Mouse (Mus musculus): ENCODE data around the gene Tmem132d. TPM values are rescaled to one million over a fixed set of nuclear protein-coding genes. Genes with fewer than 3 reads are reported as not detected.

Tmem132d gene
- total and polyA plus RNA-seq, 2 experiments from 2014 or later: 2.3 to 13.0 TPM

DNA sequence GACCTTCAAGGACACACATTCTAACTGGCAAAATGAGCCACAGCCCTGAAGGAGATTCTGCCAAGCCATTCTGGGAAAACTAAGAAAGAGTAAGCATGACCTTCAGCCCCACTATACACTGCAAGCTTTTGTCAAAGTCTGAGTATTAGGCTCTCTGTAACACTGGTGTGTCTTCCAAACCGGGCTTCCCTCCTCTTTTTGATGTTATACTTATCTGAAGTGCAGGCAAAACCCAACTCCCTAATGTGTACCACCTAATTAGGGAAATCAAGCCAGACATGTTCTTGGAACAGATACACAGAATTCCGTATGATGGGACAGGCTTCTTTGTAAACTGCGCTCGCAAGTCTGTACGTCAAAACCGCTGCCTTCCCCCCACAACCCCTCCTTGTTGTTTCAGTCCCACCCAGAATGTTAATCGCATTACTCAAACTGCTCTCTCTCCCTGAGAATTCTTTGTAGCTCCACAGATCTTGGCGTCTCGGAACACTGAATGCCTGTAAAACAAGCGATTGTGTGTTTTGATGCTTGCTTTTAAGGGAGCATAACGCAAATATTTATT lies 14.6 kb downstream of the Tmem132d start:
- Histone ChIP-seq H3K9ac (no peak overlapping the region), H3K4me2 (ENCODE audit: low read depth) (peak overlapping the region; percentile 20), H3K4me1 (ENCODE audit: insufficient read depth) (no peaks in the 10 kb centered on the region; the same call in 1 of the 2 replicates), H3K27me3 (ENCODE audit: insufficient read depth, low read length) (no peaks in the 10 kb centered on the region), H3K4me3 (ENCODE audit: low read depth, low read length) (no peak overlapping the region), H3K9me3 (ENCODE audit: low read length) (no peaks in the 10 kb centered on the region), H3K27ac (ENCODE audit: low read depth, low read length) (no peak overlapping the region), H3K36me3 (ENCODE audit: insufficient read depth) (no peaks in the 10 kb centered on the region)
- peak; percentile 45 for ATAC-seq
- 12% methylated on average over 11 of the region's 11 CpGs for WGBS
- TF ChIP-seq CTCF (IDR thresholded peaks at IDR 0.05; ENCODE audit: low read depth): no peak
- DNase-seq: peak; percentile 45

DNA sequence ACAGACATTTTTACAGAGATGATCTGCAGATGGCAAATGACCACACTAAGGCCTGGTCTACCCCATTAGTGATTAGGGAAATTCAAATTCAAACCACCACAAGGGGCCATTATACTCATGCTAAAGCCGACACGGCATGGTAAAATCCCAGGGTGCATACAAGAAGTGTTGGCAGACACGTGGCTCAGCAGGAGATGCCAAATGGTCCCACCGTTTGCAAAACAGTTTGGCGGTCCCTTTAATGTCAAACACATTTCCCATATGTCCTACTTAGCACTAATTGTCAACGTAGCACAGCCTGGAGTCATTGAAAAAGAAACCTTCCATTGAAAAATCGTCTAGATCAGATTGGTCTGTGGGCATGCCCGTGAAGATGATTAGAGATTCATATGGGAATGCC lies 18.8 kb downstream of the Tmem132d start:
- Histone ChIP-seq H3K4me2 (ENCODE audit: low read depth) (no peak overlapping the region), H3K27ac (ENCODE audit: low read depth, low read length) (no peak overlapping the region), H3K27me3 (ENCODE audit: insufficient read depth, low read length) (no peaks in the 10 kb centered on the region), H3K9me3 (ENCODE audit: low read length) (no peaks in the 10 kb centered on the region), H3K4me1 (ENCODE audit: insufficient read depth) (no peaks in the 10 kb centered on the region; the same call in 1 of the 2 replicates), H3K36me3 (ENCODE audit: insufficient read depth) (no peaks in the 10 kb centered on the region), H3K9ac (no peak overlapping the region), H3K4me3 (ENCODE audit: low read depth, low read length) (no peak overlapping the region)
- peak; percentile 6; the same call in 1 of the 2 replicates for TF ChIP-seq CTCF (IDR thresholded peaks at IDR 0.05; ENCODE audit: low read depth)
- WGBS: 30% methylated on average over 8 of the region's 8 CpGs
- DNase-seq: no peak
- ATAC-seq: no peak

DNA sequence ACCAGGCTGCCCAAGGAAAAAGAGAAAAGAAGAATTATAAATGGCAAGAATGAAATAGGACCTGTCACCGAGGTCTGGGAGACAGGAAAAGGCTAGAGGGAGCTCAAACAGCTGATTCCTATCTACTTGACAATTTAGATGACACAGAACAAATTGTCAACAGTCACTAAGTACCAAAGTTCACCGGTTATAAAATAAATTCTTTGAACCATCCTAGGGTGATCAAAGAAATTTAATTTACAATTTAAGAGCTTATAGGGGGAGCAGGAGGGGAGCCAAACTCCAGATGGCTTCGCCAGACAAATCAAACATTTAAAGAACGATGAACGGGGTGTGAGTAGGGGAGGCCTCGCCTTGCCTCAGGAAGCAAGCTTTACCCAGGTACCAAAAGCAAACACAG lies 20.6 kb downstream of the Tmem132d start:
- Histone ChIP-seq H3K9me3 (ENCODE audit: low read length) (no peaks in the 10 kb centered on the region), H3K4me3 (ENCODE audit: low read depth, low read length) (no peak overlapping the region), H3K27me3 (ENCODE audit: insufficient read depth, low read length) (no peaks in the 10 kb centered on the region), H3K27ac (ENCODE audit: low read depth, low read length) (no peak overlapping the region), H3K4me1 (ENCODE audit: insufficient read depth) (no peaks in the 10 kb centered on the region), H3K36me3 (ENCODE audit: insufficient read depth) (no peaks in the 10 kb centered on the region), H3K4me2 (ENCODE audit: low read depth) (no peak overlapping the region), H3K9ac (no peak overlapping the region)
- 59% methylated on average over 6 of the region's 6 CpGs for WGBS
- ATAC-seq (no peak), DNase-seq (no peak)
- no peak for TF ChIP-seq CTCF (IDR thresholded peaks at IDR 0.05; ENCODE audit: low read depth)

DNA sequence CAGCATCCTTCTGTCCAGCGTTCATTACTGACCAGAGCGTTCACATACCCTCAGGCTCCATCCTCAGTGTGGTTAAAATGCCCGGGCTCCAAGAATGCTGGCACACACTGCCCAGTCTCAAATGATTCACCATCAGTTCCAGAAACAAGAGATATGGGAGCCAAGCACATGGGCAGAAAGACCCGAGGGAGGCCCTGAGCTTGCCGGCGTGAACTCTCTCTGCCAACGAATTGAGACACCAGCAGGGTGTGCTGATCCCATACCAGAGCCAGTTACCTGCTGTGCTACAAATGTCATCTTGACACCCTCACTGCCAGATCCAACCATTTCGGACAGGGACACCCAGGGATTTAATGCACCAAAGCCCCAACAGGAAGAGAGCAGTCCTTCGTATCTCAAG lies 25.3 kb downstream of the Tmem132d start:
- H3K4me2 ChIP-seq (ENCODE audit: low read depth): no peak overlapping the region
- DNase-seq (no peak), ATAC-seq (peak; percentile 20; the same call in 1 of the 2 replicates)
- no peak overlapping the region for H3K9ac ChIP-seq
- H3K4me3 ChIP-seq (ENCODE audit: low read depth, low read length): no peak overlapping the region
- 73% methylated on average over 9 of the region's 9 CpGs for WGBS
- no peaks in the 10 kb centered on the region for H3K4me1 ChIP-seq (ENCODE audit: insufficient read depth)
- H3K9me3 ChIP-seq (ENCODE audit: low read length): 0 out of 2 replicates have a peak, but pooled peaks cover 5% of the 10 kb centered on the region
- H3K36me3 ChIP-seq (ENCODE audit: insufficient read depth): no peaks in the 10 kb centered on the region
- no peaks in the 10 kb centered on the region for H3K27me3 ChIP-seq (ENCODE audit: insufficient read depth, low read length)
- no peak for TF ChIP-seq CTCF (IDR thresholded peaks at IDR 0.05; ENCODE audit: low read depth)
- H3K27ac ChIP-seq (ENCODE audit: low read depth, low read length): no peak overlapping the region

DNA sequence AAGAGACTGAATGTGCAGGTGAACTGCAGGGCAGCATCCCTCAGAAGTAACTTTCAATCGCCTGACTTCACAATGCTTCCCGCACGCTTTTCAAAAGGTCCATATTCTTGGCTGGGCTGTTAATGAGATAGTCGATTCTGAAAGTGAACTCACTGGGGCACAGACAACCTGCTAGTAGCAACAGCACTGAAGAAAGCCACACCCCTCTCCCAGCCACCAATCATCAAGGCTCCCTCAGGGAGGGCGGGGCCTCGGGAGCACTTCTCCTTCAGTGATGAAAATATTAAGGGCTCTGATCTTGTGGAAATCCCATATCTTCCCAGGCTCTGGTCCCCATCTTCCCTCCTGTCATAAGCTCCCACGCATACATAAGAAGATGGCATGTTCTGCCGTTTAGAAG lies 27.8 kb downstream of the Tmem132d start:
- no peak for TF ChIP-seq CTCF (IDR thresholded peaks at IDR 0.05; ENCODE audit: low read depth)
- Histone ChIP-seq H3K36me3 (ENCODE audit: insufficient read depth) (no peaks in the 10 kb centered on the region), H3K27ac (ENCODE audit: low read depth, low read length) (no peak overlapping the region), H3K9ac (no peak overlapping the region), H3K4me1 (ENCODE audit: insufficient read depth) (no peaks in the 10 kb centered on the region), H3K27me3 (ENCODE audit: insufficient read depth, low read length) (no peaks in the 10 kb centered on the region), H3K4me3 (ENCODE audit: low read depth, low read length) (no peak overlapping the region), H3K9me3 (ENCODE audit: low read length) (0 out of 2 replicates have a peak, but pooled peaks cover 5% of the 10 kb centered on the region), H3K4me2 (ENCODE audit: low read depth) (no peak overlapping the region)
- no peak for ATAC-seq
- no peak for DNase-seq
- WGBS: 86% methylated on average over 8 of the region's 8 CpGs

DNA sequence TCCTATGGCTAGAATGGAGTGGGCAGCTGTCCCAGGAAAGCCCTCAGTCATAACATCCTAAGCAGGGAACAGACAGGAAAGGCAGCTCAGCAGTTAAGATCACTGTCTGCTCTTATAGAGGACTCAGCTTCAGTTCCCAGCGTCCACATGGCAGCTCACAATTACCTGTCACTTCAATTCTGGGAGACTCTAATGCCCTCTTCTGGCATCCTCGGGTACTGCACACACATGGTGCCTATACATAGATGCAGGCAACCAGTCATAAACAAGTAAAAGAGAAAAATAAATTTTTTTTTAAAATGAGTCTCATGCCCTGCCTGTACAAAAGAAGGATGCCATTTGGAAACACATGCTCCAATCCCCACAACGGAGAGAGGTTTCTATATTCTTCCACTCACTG lies 28.7 kb downstream of the Tmem132d start:
- 0 out of 2 replicates have a peak, but pooled peaks have one; percentile 4 for TF ChIP-seq CTCF (IDR thresholded peaks at IDR 0.05; ENCODE audit: low read depth)
- WGBS: 94% methylated on average over 3 of the region's 3 CpGs
- Histone ChIP-seq H3K4me1 (ENCODE audit: insufficient read depth) (no peaks in the 10 kb centered on the region), H3K4me3 (ENCODE audit: low read depth, low read length) (no peak overlapping the region), H3K9me3 (ENCODE audit: low read length) (0 out of 2 replicates have a peak, but pooled peaks cover 5% of the 10 kb centered on the region), H3K4me2 (ENCODE audit: low read depth) (no peak overlapping the region), H3K9ac (no peak overlapping the region), H3K27me3 (ENCODE audit: insufficient read depth, low read length) (no peaks in the 10 kb centered on the region), H3K27ac (ENCODE audit: low read depth, low read length) (no peak overlapping the region), H3K36me3 (ENCODE audit: insufficient read depth) (no peaks in the 10 kb centered on the region)
- no peak for DNase-seq
- no peak for ATAC-seq

DNA sequence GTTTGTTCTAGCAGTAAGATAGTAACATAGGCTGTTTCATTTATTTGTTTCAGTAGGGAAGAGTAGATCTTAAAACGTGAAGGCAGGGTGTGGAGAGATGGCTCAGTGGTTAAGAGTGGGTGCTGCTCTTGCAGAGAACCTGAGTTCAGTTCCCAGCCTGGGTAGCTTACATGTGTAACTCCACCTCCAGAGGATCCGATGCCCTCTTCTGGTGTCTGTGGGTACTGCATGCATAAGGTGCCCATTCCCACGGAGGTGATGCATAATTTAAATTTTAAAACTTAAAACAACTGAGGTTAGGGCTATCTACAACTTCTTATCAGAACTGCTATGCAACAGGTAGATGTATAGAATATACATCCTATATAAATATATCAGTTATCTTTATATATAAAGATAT lies 40.5 kb downstream of the Tmem132d start:
- Histone ChIP-seq H3K27me3 (ENCODE audit: insufficient read depth, low read length) (no peaks in the 10 kb centered on the region), H3K36me3 (ENCODE audit: insufficient read depth) (no peaks in the 10 kb centered on the region), H3K4me3 (ENCODE audit: low read depth, low read length) (no peak overlapping the region), H3K9me3 (ENCODE audit: low read length) (0 out of 2 replicates have a peak, but pooled peaks cover 11% of the 10 kb centered on the region), H3K9ac (no peak overlapping the region), H3K27ac (ENCODE audit: low read depth, low read length) (no peak overlapping the region), H3K4me2 (ENCODE audit: low read depth) (no peak overlapping the region), H3K4me1 (ENCODE audit: insufficient read depth) (no peaks in the 10 kb centered on the region)
- WGBS: 79% methylated on average over 3 of the region's 3 CpGs
- ATAC-seq (no peak), DNase-seq (no peak)
- TF ChIP-seq CTCF (IDR thresholded peaks at IDR 0.05; ENCODE audit: low read depth): peak; percentile 38
